Mouse (Mus musculus): ENCODE data around the gene Tent2. TPM values are rescaled to one million over a fixed set of nuclear protein-coding genes. Genes with fewer than 3 reads are reported as not detected.

The Tent2 gene
- polyA plus RNA-seq, 1 experiment: 15.7 TPM

- TF ChIP-seq POLR2A (IDR thresholded peaks at IDR 0.05; ENCODE audit: control insufficient read depth, low read depth, low read length) (no peak), CTCF (IDR thresholded peaks at IDR 0.05; ENCODE audit: control insufficient read depth, insufficient read depth, insufficient replicate concordance, low read depth, low read length) (no peak)
- no peaks in the 10 kb centered on the region for H3K36me3 ChIP-seq (ENCODE audit: control insufficient read depth, insufficient read depth, low read length)
These were observed 12.7 kb downstream of the Tent2 start for GRCm38 (mm10) chr13:93179522-93179921.

GRCm38 (mm10) chr13:93177571-93177970, 14.6 kb downstream of the Tent2 start:
- no peaks in the 10 kb centered on the region for H3K36me3 ChIP-seq (ENCODE audit: control insufficient read depth, insufficient read depth, low read length)
- H3K27me3 ChIP-seq (ENCODE audit: control insufficient read depth, insufficient read depth, low read length): no peaks in the 10 kb centered on the region
- no peak overlapping the region for H3K27ac ChIP-seq (ENCODE audit: control insufficient read depth, insufficient read depth, low read depth, low read length)
- H3K4me3 ChIP-seq (ENCODE audit: control insufficient read depth, low read depth, low read length): no peak overlapping the region
- H3K4me1 ChIP-seq (ENCODE audit: control insufficient read depth, insufficient read depth, low read length): no peaks in the 10 kb centered on the region
- TF ChIP-seq CTCF (IDR thresholded peaks at IDR 0.05; ENCODE audit: control insufficient read depth, insufficient read depth, insufficient replicate concordance, low read depth, low read length): no peak

More at GRCm38 (mm10) chr13:93179522-93179921, 12.7 kb downstream of the Tent2 start:
- Histone ChIP-seq H3K27me3 (ENCODE audit: control insufficient read depth, insufficient read depth, low read length) (no peaks in the 10 kb centered on the region), H3K4me1 (ENCODE audit: control insufficient read depth, insufficient read depth, low read length) (no peaks in the 10 kb centered on the region), H3K27ac (ENCODE audit: control insufficient read depth, insufficient read depth, low read depth, low read length) (no peak overlapping the region), H3K4me3 (ENCODE audit: control insufficient read depth, low read depth, low read length) (no peak overlapping the region)

GRCm38 (mm10) chr13:93163303-93163702, 28.9 kb downstream of the Tent2 start:
- Histone ChIP-seq H3K4me3 (ENCODE audit: control insufficient read depth, low read depth, low read length) (peak overlapping the region; percentile 40), H3K27me3 (ENCODE audit: control insufficient read depth, insufficient read depth, low read length) (no peaks in the 10 kb centered on the region), H3K4me1 (ENCODE audit: control insufficient read depth, insufficient read depth, low read length) (no peaks in the 10 kb centered on the region), H3K36me3 (ENCODE audit: control insufficient read depth, insufficient read depth, low read length) (no peaks in the 10 kb centered on the region), H3K27ac (ENCODE audit: control insufficient read depth, insufficient read depth, low read depth, low read length) (no peak overlapping the region)
- no peak for TF ChIP-seq CTCF (IDR thresholded peaks at IDR 0.05; ENCODE audit: control insufficient read depth, insufficient read depth, insufficient replicate concordance, low read depth, low read length)
- TF ChIP-seq POLR2A (IDR thresholded peaks at IDR 0.05; ENCODE audit: control insufficient read depth, low read depth, low read length): no peak

- H3K36me3 ChIP-seq (ENCODE audit: control insufficient read depth, insufficient read depth, low read length): no peaks in the 10 kb centered on the region
- no peak overlapping the region; the same call in 1 of the 2 replicates for H3K4me3 ChIP-seq (ENCODE audit: control insufficient read depth, low read depth, low read length)
- H3K27me3 ChIP-seq (ENCODE audit: control insufficient read depth, insufficient read depth, low read length): no peaks in the 10 kb centered on the region
- TF ChIP-seq POLR2A (IDR thresholded peaks at IDR 0.05; ENCODE audit: control insufficient read depth, low read depth, low read length) (no peak), CTCF (IDR thresholded peaks at IDR 0.05; ENCODE audit: control insufficient read depth, insufficient read depth, insufficient replicate concordance, low read depth, low read length) (no peak)
- no peaks in the 10 kb centered on the region for H3K4me1 ChIP-seq (ENCODE audit: control insufficient read depth, insufficient read depth, low read length)
- no peak overlapping the region for H3K27ac ChIP-seq (ENCODE audit: control insufficient read depth, insufficient read depth, low read depth, low read length)
These were observed 29.7 kb downstream of the Tent2 start for GRCm38 (mm10) chr13:93162456-93162855.

GRCm38 (mm10) chr13:93158261-93158660, 33.9 kb downstream of the Tent2 start:
- Histone ChIP-seq H3K4me1 (ENCODE audit: control insufficient read depth, insufficient read depth, low read length) (no peaks in the 10 kb centered on the region), H3K36me3 (ENCODE audit: control insufficient read depth, insufficient read depth, low read length) (no peaks in the 10 kb centered on the region), H3K27ac (ENCODE audit: control insufficient read depth, insufficient read depth, low read depth, low read length) (no peak overlapping the region), H3K4me3 (ENCODE audit: control insufficient read depth, low read depth, low read length) (no peak overlapping the region), H3K27me3 (ENCODE audit: control insufficient read depth, insufficient read depth, low read length) (no peaks in the 10 kb centered on the region)
- TF ChIP-seq POLR2A (IDR thresholded peaks at IDR 0.05; ENCODE audit: control insufficient read depth, low read depth, low read length) (no peak), CTCF (IDR thresholded peaks at IDR 0.05; ENCODE audit: control insufficient read depth, insufficient read depth, insufficient replicate concordance, low read depth, low read length) (no peak)

GRCm38 (mm10) chr13:93153280-93153679, 38.9 kb downstream of the Tent2 start:
- Histone ChIP-seq H3K27me3 (ENCODE audit: control insufficient read depth, insufficient read depth, low read length) (no peaks in the 10 kb centered on the region), H3K36me3 (ENCODE audit: control insufficient read depth, insufficient read depth, low read length) (no peaks in the 10 kb centered on the region), H3K4me1 (ENCODE audit: control insufficient read depth, insufficient read depth, low read length) (no peaks in the 10 kb centered on the region), H3K27ac (ENCODE audit: control insufficient read depth, insufficient read depth, low read depth, low read length) (no peak overlapping the region), H3K4me3 (ENCODE audit: control insufficient read depth, low read depth, low read length) (no peak overlapping the region)
- TF ChIP-seq CTCF (IDR thresholded peaks at IDR 0.05; ENCODE audit: control insufficient read depth, insufficient read depth, insufficient replicate concordance, low read depth, low read length) (no peak), POLR2A (IDR thresholded peaks at IDR 0.05; ENCODE audit: control insufficient read depth, low read depth, low read length) (no peak)

GRCm38 (mm10) chr13:93144336-93145167, 47.6 kb downstream of the Tent2 start, which contains the start of gene Cmya5:
Gene Cmya5 (minus strand): TSS chr13:93144724.
- Histone ChIP-seq H3K27ac (ENCODE audit: control insufficient read depth, insufficient read depth, low read depth, low read length) (no peak within 1 kb of the TSS), H3K27me3 (ENCODE audit: control insufficient read depth, insufficient read depth, low read length) (no peaks in the 10 kb centered on the region), H3K36me3 (ENCODE audit: control insufficient read depth, insufficient read depth, low read length) (no peaks in the 10 kb centered on the region), H3K4me1 (ENCODE audit: control insufficient read depth, insufficient read depth, low read length) (peaks cover 6% of the 10 kb centered on the region), H3K4me3 (ENCODE audit: control insufficient read depth, low read depth, low read length) (peak within 1 kb of the TSS; percentile 78)
- TF ChIP-seq CTCF (IDR thresholded peaks at IDR 0.05; ENCODE audit: control insufficient read depth, insufficient read depth, insufficient replicate concordance, low read depth, low read length) (no peak), POLR2A (IDR thresholded peaks at IDR 0.05; ENCODE audit: control insufficient read depth, low read depth, low read length) (no peak)

Data from testis, adult 2 months (tissue).